Mouse (Mus musculus) megakaryocyte progenitor cell, adult 5-6 weeks (primary cell): Measurements from ENCODE around the gene Lhcgr. TPM values are rescaled to one million over a fixed set of nuclear protein-coding genes. Genes with fewer than 3 reads are reported as not detected.
A peak's percentile ranks its signal among the peaks of the same experiment; 100 is the strongest.

Source experiments
- ATAC-seq: replicated peaks from 2 replicates; pipeline ENCODE4 v1.8.0; 2016; ENCODE audit warnings: mild to moderate bottlenecking, moderate TSS enrichment, inconsistent platforms; ENCODE audit not compliant: poor library complexity
- total RNA-seq, 2 experiments: library from RNA; stranded (forward) in 1 of 2; stranded (reverse) in 1 of 2; fragments of 157-497, 149-512 nt in 1 of 2; fragments of 200-1000 nt in 1 of 2; gene quantifications; 2 replicates each; pipeline versions ENCODE4 v1.2.3 to v1.2.4; 2015 to 2017

Lhcgr gene
- total RNA-seq, 2 experiments from 2014 or later, result 0.04 to 0.17 TPM

- no peak for ATAC-seq
Observed at GRCm38 (mm10) chr17:88706231-88706649, 85.5 kb downstream of the Lhcgr start.

- no peak for ATAC-seq
Observed at GRCm38 (mm10) chr17:88703112-88703511, 88.7 kb downstream of the Lhcgr start.

GRCm38 (mm10) chr17:88702345-88702744 is 89.4 kb downstream of the Lhcgr start:
- no peak for ATAC-seq

GRCm38 (mm10) chr17:88700901-88701300 is 90.9 kb downstream of the Lhcgr start:
- ATAC-seq, result no peak

GRCm38 (mm10) chr17:88696656-88697333 is 95.0 kb downstream of the Lhcgr start:
- ATAC-seq, result no peak

GRCm38 (mm10) chr17:88688226-88688625 is 103.6 kb downstream of the Lhcgr start:
- ATAC-seq, result no peak

GRCm38 (mm10) chr17:88675310-88676309 is 116.2 kb downstream of the Lhcgr start:
- ATAC-seq, result no peak

GRCm38 (mm10) chr17:88670800-88671199 is 121.0 kb downstream of the Lhcgr start:
- no peak for ATAC-seq

GRCm38 (mm10) chr17:88669921-88670320 is 121.9 kb downstream of the Lhcgr start:
- no peak for ATAC-seq

GRCm38 (mm10) chr17:88668452-88668851 is 123.3 kb downstream of the Lhcgr start, which contains the start of gene Gtf2a1l:
Gene Gtf2a1l, plus strand, starts transcription at chr17:88668660.
- peak; percentile 93 for ATAC-seq

Other genes starting within 250 kb of the Lhcgr start
- gene Ston1, start 194.3 kb downstream of the Lhcgr start, total RNA-seq (2015), result not detected in 2 replicates
- not detected in 2 replicates for gene Ston1, start 194.3 kb downstream of the Lhcgr start, total RNA-seq (2017)
- gene Gtf2a1l, start 123.3 kb downstream of the Lhcgr start, total RNA-seq (2015), result not detected in 2 replicates
- not detected in 2 replicates for gene Gtf2a1l, start 123.3 kb downstream of the Lhcgr start, total RNA-seq (2017)